8 mouse cellular contexts compared by ENCODE assay signal in the genomic region with DNA sequence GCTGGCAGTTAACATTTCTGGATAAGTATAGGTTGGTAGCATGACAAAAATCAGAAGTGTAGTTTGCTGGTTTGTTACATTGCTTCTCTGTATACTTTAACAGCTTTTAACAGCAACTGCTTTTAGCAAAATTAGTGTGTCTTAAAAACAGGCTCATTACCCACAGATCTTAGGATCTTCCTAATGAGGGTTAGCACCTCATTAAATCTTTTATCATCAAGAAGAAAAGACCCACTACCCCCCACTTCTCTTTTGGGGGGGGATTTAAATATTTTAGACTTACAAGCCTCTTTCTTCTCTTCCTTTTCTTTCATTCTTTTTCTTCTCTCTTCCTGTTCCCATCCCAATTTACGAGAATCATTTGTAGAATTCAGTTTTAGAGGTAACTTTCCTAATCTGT.
A peak's percentile ranks its signal among the peaks of the same experiment; 100 is the strongest.
DNase-seq lines count a peak whose midpoint lies in the region; ATAC-seq and TF ChIP-seq lines count a peak whose summit lies in the region.
"Had no signal": no experiment of that assay in that cellular context is flagged by ENCODE, and none has a peak within 500 bp of the region (broad histone marks: within the 10 kb centered on the region; RNA-seq: fewer than 3 reads in every experiment).

No protein-coding gene starts in this region.

- H3K4me3 ChIP-seq in midbrain, embryonic 10.5 days = no peak overlapping the region
- H3K4me3 ChIP-seq in midbrain, postnatal 0 days (ENCODE audit: low read depth, low read length) = no peak overlapping the region
- H3K4me3 ChIP-seq in forebrain, embryonic 15.5 days = no peak overlapping the region
- H3K4me3 ChIP-seq in limb, embryonic 10.5 days = no peak overlapping the region
- H3K4me3 ChIP-seq in stomach, embryonic 16.5 days (replicated peaks; ENCODE audit: low read length) = no peak overlapping the region

- WGBS in midbrain, embryonic 10.5 days = 44% methylated on average over 1 of the region's 1 CpGs
- 40% methylated on average over 1 of the region's 1 CpGs for WGBS in midbrain, postnatal 0 days
- WGBS in forebrain, embryonic 15.5 days = 24% methylated on average over 1 of the region's 1 CpGs
- 89% methylated on average over 1 of the region's 1 CpGs for WGBS in limb, embryonic 10.5 days
- 90% methylated on average over 1 of the region's 1 CpGs for WGBS in stomach, embryonic 16.5 days

- no peak for TF ChIP-seq CTCF in midbrain, postnatal 0 days (IDR thresholded peaks at IDR 0.05)

- no peaks in the 10 kb centered on the region for H3K36me3 ChIP-seq in midbrain, embryonic 10.5 days
- H3K36me3 ChIP-seq in midbrain, postnatal 0 days (ENCODE audit: insufficient read depth, low read length) = no peaks in the 10 kb centered on the region
- no peaks in the 10 kb centered on the region for H3K36me3 ChIP-seq in forebrain, embryonic 15.5 days
- H3K36me3 ChIP-seq in limb, embryonic 10.5 days = no peaks in the 10 kb centered on the region
- H3K36me3 ChIP-seq in stomach, embryonic 16.5 days (ENCODE audit: control insufficient read depth, insufficient read depth, low read length) = no peaks in the 10 kb centered on the region

- H3K4me2 ChIP-seq in midbrain, postnatal 0 days (ENCODE audit: low read depth, low read length, poor library complexity, severe bottlenecking) = no peak overlapping the region
- H3K4me2 ChIP-seq in forebrain, embryonic 15.5 days (replicated peaks) = no peak overlapping the region
- H3K4me2 ChIP-seq in stomach, embryonic 16.5 days (ENCODE audit: low read depth, low read length) = no peak overlapping the region

- no peaks in the 10 kb centered on the region for H3K27me3 ChIP-seq in midbrain, embryonic 10.5 days (ENCODE audit: low read depth, poor library complexity, severe bottlenecking)
- no peaks in the 10 kb centered on the region for H3K27me3 ChIP-seq in midbrain, postnatal 0 days (ENCODE audit: insufficient read depth, low read length)
- no peaks in the 10 kb centered on the region for H3K27me3 ChIP-seq in forebrain, embryonic 15.5 days
- no peaks in the 10 kb centered on the region for H3K27me3 ChIP-seq in limb, embryonic 10.5 days (ENCODE audit: low read depth, poor library complexity, severe bottlenecking)
- H3K27me3 ChIP-seq in stomach, embryonic 16.5 days (ENCODE audit: control insufficient read depth, insufficient read depth, low read length) = no peaks in the 10 kb centered on the region

- peaks cover 47% of the 10 kb centered on the region for H3K4me1 ChIP-seq in midbrain, embryonic 10.5 days
- H3K4me1 ChIP-seq in midbrain, postnatal 0 days (ENCODE audit: insufficient read depth, low read length) = 0 out of 2 replicates have a peak, but pooled peaks cover 7% of the 10 kb centered on the region
- H3K4me1 ChIP-seq in forebrain, embryonic 15.5 days = peaks cover 42% of the 10 kb centered on the region
- peaks cover 41% of the 10 kb centered on the region for H3K4me1 ChIP-seq in limb, embryonic 10.5 days
- peaks cover 31% of the 10 kb centered on the region for H3K4me1 ChIP-seq in stomach, embryonic 16.5 days (ENCODE audit: control insufficient read depth, insufficient read depth, low read length)

- H3K9ac ChIP-seq in midbrain, postnatal 0 days (replicated peaks; ENCODE audit: low read length, poor library complexity, severe bottlenecking) = no peak overlapping the region
- no peak overlapping the region for H3K9ac ChIP-seq in forebrain, embryonic 15.5 days (replicated peaks)
- H3K9ac ChIP-seq in stomach, embryonic 16.5 days (ENCODE audit: low read length) = no peak overlapping the region

- DNase-seq in midbrain, embryonic 10.5 days (ENCODE audit: low spot score) = no peak
- DNase-seq in midbrain, postnatal 0 days (ENCODE audit: low spot score) = no peak
- DNase-seq in limb, embryonic 10.5 days (ENCODE audit: low spot score) = no peak
- DNase-seq in urinary bladder, adult 2 months (ENCODE audit: low spot score) = no peak
- DNase-seq: adrenal gland, adult 8-10 months had no signal

- 0 out of 2 replicates have a peak, but pooled peaks cover 4% of the 10 kb centered on the region for H3K9me3 ChIP-seq in midbrain, embryonic 10.5 days (replicated peaks)
- H3K9me3 ChIP-seq in midbrain, postnatal 0 days (ENCODE audit: low read length) = no peaks in the 10 kb centered on the region
- H3K9me3 ChIP-seq in forebrain, embryonic 15.5 days = no peaks in the 10 kb centered on the region
- H3K9me3 ChIP-seq in limb, embryonic 10.5 days (replicated peaks) = no peaks in the 10 kb centered on the region
- no peaks in the 10 kb centered on the region for H3K9me3 ChIP-seq in stomach, embryonic 16.5 days (replicated peaks; ENCODE audit: control insufficient read depth, low read length)

- H3K27ac ChIP-seq in midbrain, embryonic 10.5 days (replicated peaks) = peak overlapping the region; percentile 78
- no peak overlapping the region; the same call in 1 of the 2 replicates for H3K27ac ChIP-seq in midbrain, postnatal 0 days (ENCODE audit: low read depth, low read length)
- H3K27ac ChIP-seq in forebrain, embryonic 15.5 days (replicated peaks) = peak overlapping the region; percentile 74
- peak overlapping the region; percentile 64; the same call in 1 of the 2 replicates for H3K27ac ChIP-seq in limb, embryonic 10.5 days
- peak overlapping the region; percentile 66 for H3K27ac ChIP-seq in stomach, embryonic 16.5 days (ENCODE audit: low read length)

- ATAC-seq in midbrain, postnatal 0 days (ENCODE audit: low FRiP score) = no peak
- no peak for ATAC-seq in forebrain, embryonic 15.5 days (replicated peaks)
- no peak for ATAC-seq in stomach, embryonic 16.5 days (ENCODE audit: insufficient read depth, low FRiP score)
- ATAC-seq in cerebellum, adult (ENCODE audit: insufficient number of reproducible peaks, low FRiP score, low TSS enrichment) = no peak
